Mouse (Mus musculus): ENCODE data around the gene Tor1a.

GRCm38 (mm10) chr2:30912291-30912773 is 55.4 kb downstream of the Tor1a start:
- TF ChIP-seq GATA1 (IDR thresholded peaks at IDR 0.05; ENCODE audit: borderline replicate concordance, low read length) (no peak), FLI1 (IDR thresholded peaks at IDR 0.05; ENCODE audit: low read length) (no peak)

All from megakaryocyte, embryonic 14.5 days (primary cell).